Mouse (Mus musculus) heart, embryonic 10.5 days (tissue): ENCODE measurements at regions not wholly inside any gene's neighbourhood (a gene's known extent, or its start where the extent isn't known, plus 50 kb on each side); places are given as distances from the start of the nearest gene placed in this dataset.
"Not testable (repeated sequence)": the region's sequence is repeated elsewhere in the genome, so short reads cannot be mapped to it uniquely, and the experiment has no call there.

ENCODE experiments used
- DNase-seq: peaks from one replicate; pipeline ENCODE4 v3.0.0-alpha.2; 2017; ENCODE audit warnings: low spot score
- H3K27ac ChIP-seq: fragments of 300-500 bp; sonication (generic); 2 replicates; pipeline ENCODE4 v1.5.1; 2016; ENCODE audit warnings: mild to moderate bottlenecking
- H3K27me3 ChIP-seq: fragments of 300-500 bp; sonication (generic); 2 replicates; pipeline ENCODE4 v1.6.1; 2016; ENCODE audit warnings: mild to moderate bottlenecking; ENCODE audit not compliant: poor library complexity, insufficient read depth, severe bottlenecking
- H3K36me3 ChIP-seq: fragments of 300-500 bp; sonication (generic); 2 replicates; pipeline ENCODE4 v1.6.1; 2016; ENCODE audit warnings: mild to moderate bottlenecking, moderate library complexity
- H3K4me1 ChIP-seq: fragments of 300-500 bp; sonication (generic); 2 replicates; pipeline ENCODE4 v1.6.1; 2016; ENCODE audit warnings: mild to moderate bottlenecking
- H3K4me3 ChIP-seq: fragments of 300-500 bp; sonication (generic); 2 replicates; pipeline ENCODE4 v1.5.1; 2016; ENCODE audit warnings: mild to moderate bottlenecking, moderate library complexity
- H3K9me3 ChIP-seq: fragments of 300-500 bp; sonication (generic); 2 replicates; pipeline ENCODE4 v1.6.1; 2016; ENCODE audit warnings: mild to moderate bottlenecking, moderate library complexity
- WGBS: fragments of 180-500 bp; shearing (Covaris S2); methylation state at CpG from one replicate; pipeline ENCODE4 v1.1.7; 2016; 5-methylcytosine and 5-hydroxymethylcytosine counted together

- Histone ChIP-seq H3K36me3 (no peaks in the 10 kb centered on the region), H3K4me1 (no peaks in the 10 kb centered on the region), H3K27me3 (no peaks in the 10 kb centered on the region), H3K9me3 (no peaks in the 10 kb centered on the region), H3K4me3 (no peak overlapping the region), H3K27ac (no peak overlapping the region)
- DNase-seq = no peak
- 75% methylated on average over 8 of the region's 8 CpGs for WGBS
Observed at GRCm38 (mm10) chr2:146710676-146711075, 145.0 kb upstream of the Kiz start.

- 50% methylated on average over 10 of the region's 10 CpGs for WGBS
Observed at GRCm38 (mm10) chr2:146721184-146721715, 134.4 kb upstream of the Kiz start.

GRCm38 (mm10) chr2:146722351-146723025 is 133.2 kb upstream of the Kiz start:
- no peaks in the 10 kb centered on the region for H3K36me3 ChIP-seq
- no peaks in the 10 kb centered on the region for H3K9me3 ChIP-seq
- H3K4me3 ChIP-seq = no peak overlapping the region
- no peaks in the 10 kb centered on the region for H3K27me3 ChIP-seq
- no peaks in the 10 kb centered on the region for H3K4me1 ChIP-seq
- no peak overlapping the region for H3K27ac ChIP-seq
- DNase-seq = no peak
- 55% methylated on average over 8 of the region's 8 CpGs for WGBS

More at GRCm38 (mm10) chr2:146721184-146721715, 134.4 kb upstream of the Kiz start:
- DNase-seq = no peak
- Histone ChIP-seq H3K4me3 (no peak overlapping the region), H3K27ac (no peak overlapping the region), H3K36me3 (no peaks in the 10 kb centered on the region), H3K27me3 (no peaks in the 10 kb centered on the region), H3K4me1 (no peaks in the 10 kb centered on the region), H3K9me3 (no peaks in the 10 kb centered on the region)

DNA sequence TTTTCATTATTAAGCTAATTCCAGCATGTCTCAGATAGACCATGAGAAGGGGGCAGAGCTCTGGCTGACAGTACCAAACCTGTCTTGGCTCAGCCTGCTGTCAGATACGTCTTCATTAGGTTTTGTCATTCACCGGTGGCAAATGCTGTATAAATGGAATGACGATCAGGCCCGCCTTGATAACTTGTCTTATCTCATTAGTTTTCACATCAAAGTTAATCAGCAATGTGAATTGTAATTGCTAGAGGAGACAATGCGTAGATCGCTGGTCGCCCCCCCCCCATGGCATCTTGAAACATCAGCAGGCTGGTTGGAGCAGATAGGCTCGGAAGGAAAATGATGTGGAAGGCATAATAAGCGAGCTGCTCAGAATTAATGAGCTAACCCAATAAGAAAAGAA is 132.5 kb upstream of the Kiz start:
- no peak overlapping the region for H3K4me3 ChIP-seq
- DNase-seq = no peak
- no peaks in the 10 kb centered on the region for H3K36me3 ChIP-seq
- no peaks in the 10 kb centered on the region for H3K4me1 ChIP-seq
- no peak overlapping the region for H3K27ac ChIP-seq
- H3K9me3 ChIP-seq = no peaks in the 10 kb centered on the region
- no peaks in the 10 kb centered on the region for H3K27me3 ChIP-seq
- 63% methylated on average over 9 of the region's 9 CpGs for WGBS

GRCm38 (mm10) chr2:146723671-146724070 is 132.0 kb upstream of the Kiz start:
- WGBS = 74% methylated on average over 4 of the region's 4 CpGs
- Histone ChIP-seq H3K4me1 (no peaks in the 10 kb centered on the region), H3K4me3 (no peak overlapping the region), H3K27ac (no peak overlapping the region), H3K9me3 (no peaks in the 10 kb centered on the region), H3K36me3 (no peaks in the 10 kb centered on the region), H3K27me3 (no peaks in the 10 kb centered on the region)
- DNase-seq = no peak

DNA sequence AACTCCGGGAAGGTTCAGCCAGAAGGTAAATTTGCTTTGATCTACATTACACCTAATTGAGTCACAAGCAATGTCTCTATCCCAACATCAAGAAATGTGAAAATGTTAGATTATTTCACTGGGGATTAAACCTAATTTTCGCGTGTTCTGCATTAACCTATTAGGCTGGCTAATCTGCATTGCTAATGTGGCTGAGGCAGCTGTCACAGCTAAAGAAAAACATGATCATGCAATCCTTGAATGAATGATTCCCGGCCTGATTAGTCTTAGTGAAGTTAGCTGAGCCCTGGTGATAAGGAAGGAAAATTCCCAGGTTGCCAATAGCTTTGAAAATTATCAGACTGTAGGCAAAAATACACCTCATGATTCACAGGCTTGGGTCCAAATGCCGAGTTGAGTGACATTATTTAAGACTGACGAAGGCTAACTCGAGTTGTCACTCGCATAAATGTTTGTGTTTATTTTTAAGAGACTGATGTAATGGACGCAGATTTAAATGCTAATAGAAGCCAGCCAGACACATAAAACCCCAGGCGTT is 131.5 kb upstream of the Kiz start:
- Histone ChIP-seq H3K27ac (no peak overlapping the region), H3K4me3 (no peak overlapping the region), H3K4me1 (no peaks in the 10 kb centered on the region), H3K9me3 (no peaks in the 10 kb centered on the region), H3K36me3 (no peaks in the 10 kb centered on the region), H3K27me3 (no peaks in the 10 kb centered on the region)
- no peak for DNase-seq
- 59% methylated on average over 10 of the region's 10 CpGs for WGBS

GRCm38 (mm10) chr2:146724924-146725555 is 130.6 kb upstream of the Kiz start:
- Histone ChIP-seq H3K36me3 (no peaks in the 10 kb centered on the region), H3K4me1 (no peaks in the 10 kb centered on the region), H3K27ac (no peak overlapping the region), H3K27me3 (no peaks in the 10 kb centered on the region), H3K9me3 (no peaks in the 10 kb centered on the region), H3K4me3 (no peak overlapping the region)
- DNase-seq = no peak
- 30% methylated on average over 9 of the region's 9 CpGs for WGBS

DNA sequence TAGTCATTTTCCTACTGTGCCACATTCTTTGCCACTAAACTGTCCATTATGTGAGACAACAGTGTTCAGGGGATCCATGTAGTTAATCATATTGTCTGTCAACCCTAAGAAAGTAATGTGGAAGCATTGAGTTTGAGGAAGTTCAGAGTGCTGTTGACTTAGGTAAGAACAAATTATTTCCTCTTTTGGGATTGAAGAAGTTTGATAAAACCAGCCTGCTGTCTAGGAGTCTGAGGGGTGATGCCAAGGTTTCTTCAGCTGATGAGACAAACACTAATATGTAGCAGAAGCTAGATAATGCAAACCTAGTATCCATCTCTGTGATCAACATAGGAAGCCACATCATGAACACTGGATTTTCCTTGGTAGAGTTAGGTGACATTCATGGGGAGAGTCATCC is 127.0 kb upstream of the Kiz start:
- Histone ChIP-seq H3K27me3 (no peaks in the 10 kb centered on the region), H3K4me1 (no peaks in the 10 kb centered on the region), H3K9me3 (no peaks in the 10 kb centered on the region), H3K4me3 (no peak overlapping the region), H3K36me3 (no peaks in the 10 kb centered on the region), H3K27ac (no peak overlapping the region)
- DNase-seq = no peak

DNA sequence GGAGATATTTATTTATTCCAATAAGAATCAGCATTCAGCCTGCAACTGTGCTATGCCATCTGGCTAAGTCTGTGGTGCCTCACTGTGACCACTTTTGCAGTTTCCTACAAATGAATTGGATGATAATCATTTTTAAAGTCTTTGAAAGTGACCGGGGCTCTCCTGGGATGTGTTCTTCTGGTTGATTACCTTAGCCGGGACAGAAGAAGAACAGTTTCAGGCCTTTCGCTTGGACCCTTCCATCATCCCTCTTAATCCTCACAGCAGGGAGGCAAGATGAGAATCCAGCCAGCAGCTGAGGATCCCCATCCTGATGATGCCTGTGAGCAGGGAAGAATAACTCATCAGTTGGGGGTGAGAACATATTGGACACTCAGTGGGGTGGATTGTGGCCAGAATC is 124.6 kb upstream of the Kiz start:
- WGBS = 74% methylated on average over 3 of the region's 3 CpGs
- DNase-seq = no peak
- Histone ChIP-seq H3K27ac (no peak overlapping the region), H3K4me1 (no peaks in the 10 kb centered on the region), H3K27me3 (no peaks in the 10 kb centered on the region), H3K4me3 (no peak overlapping the region), H3K9me3 (no peaks in the 10 kb centered on the region), H3K36me3 (no peaks in the 10 kb centered on the region)

DNA sequence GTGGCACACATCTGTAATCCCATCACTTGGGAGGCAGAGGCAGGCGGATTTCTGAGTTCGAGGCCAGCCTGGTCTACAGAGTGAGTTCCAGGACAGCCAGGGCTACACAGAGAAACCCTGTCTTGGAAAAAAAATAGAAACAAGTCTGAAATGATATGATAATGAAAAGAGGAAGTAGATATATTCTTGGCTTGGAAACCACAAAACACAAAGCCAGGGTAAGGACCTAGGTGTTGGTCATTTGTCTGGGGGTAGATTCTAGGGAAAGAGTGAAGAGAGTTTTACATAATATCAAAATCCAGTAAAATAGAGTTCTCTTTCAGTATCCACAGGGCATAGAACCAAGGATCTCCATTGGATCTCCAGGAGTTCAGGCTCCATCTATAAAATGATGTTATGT is 122.8 kb upstream of the Kiz start:
- not testable (repeated sequence) for H3K9me3 ChIP-seq, H3K27me3 ChIP-seq, H3K4me1 ChIP-seq, H3K27ac ChIP-seq, DNase-seq, H3K4me3 ChIP-seq, H3K36me3 ChIP-seq
- 88% methylated on average over 2 of the region's 2 CpGs for whole genome bisulfite sequencing

GRCm38 (mm10) chr2:146744396-146744795 is 111.3 kb upstream of the Kiz start:
- Histone ChIP-seq H3K9me3 (no peaks in the 10 kb centered on the region), H3K27ac (no peak overlapping the region), H3K27me3 (no peaks in the 10 kb centered on the region), H3K4me3 (no peak overlapping the region), H3K36me3 (no peaks in the 10 kb centered on the region), H3K4me1 (0 out of 2 replicates have a peak, but pooled peaks cover 4% of the 10 kb centered on the region)
- WGBS = 89% methylated on average over 2 of the region's 2 CpGs
- no peak for DNase-seq

DNA sequence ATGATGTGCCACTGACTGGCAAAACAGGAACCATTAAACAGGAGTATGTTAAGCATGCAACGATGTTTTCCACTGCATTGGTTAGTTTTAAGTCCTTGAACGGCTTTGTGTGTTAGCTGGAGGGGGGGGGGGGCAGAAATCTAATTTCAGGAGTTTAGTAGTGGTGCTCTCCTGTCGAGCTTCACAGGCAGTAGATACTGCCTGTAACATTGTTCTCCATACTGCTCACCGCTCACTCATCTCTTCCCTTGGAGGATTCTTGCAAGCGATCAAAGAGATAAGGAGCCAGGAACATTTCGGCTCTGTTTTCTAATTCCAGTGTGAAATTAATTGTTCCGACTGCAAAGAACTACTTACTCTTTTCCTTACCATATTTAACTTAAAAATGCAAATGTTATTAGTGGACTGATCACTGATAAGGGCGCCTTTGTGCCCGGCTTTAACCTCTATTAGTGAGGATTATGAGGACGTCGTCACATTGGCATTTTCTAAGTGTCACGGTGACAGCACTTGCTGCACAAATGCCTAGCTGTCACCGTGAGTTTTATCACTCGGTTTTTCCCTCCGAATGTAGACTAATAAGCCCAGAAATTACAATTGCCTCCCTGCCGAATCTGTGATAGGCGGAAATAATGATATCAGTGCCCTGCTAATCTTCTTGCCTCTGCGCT is 110.5 kb upstream of the Kiz start:
- Histone ChIP-seq H3K4me3 (peak overlapping the region; percentile 7; the same call in 1 of the 2 replicates), H3K9me3 (no peaks in the 10 kb centered on the region), H3K36me3 (no peaks in the 10 kb centered on the region), H3K4me1 (0 out of 2 replicates have a peak, but pooled peaks cover 4% of the 10 kb centered on the region), H3K27ac (no peak overlapping the region), H3K27me3 (no peaks in the 10 kb centered on the region)
- WGBS = 62% methylated on average over 18 of the region's 18 CpGs
- DNase-seq = no peak

DNA sequence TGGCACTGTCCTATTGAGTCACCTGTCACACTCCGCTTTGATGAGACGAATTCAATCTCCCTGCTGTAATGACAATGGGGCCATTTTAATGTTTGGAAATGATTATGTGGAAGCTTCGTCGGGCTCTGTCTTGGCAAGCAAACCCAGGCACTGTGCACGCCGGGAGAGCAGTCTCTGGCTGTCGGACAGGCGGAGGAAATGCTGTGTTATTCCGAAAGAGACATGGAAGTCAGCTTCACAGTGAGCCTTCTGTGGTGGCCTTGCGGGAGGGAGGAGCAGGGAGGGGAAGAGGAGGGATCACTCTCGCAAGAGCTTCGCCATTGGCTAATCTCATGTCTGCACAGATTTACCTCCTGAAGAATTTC is 110.0 kb upstream of the Kiz start:
- 0 out of 2 replicates have a peak, but pooled peaks cover 4% of the 10 kb centered on the region for H3K4me1 ChIP-seq

More for the DNA sequence above, 110.0 kb upstream of the Kiz start:
- WGBS = 64% methylated on average over 12 of the region's 12 CpGs
- DNase-seq = no peak
- Histone ChIP-seq H3K27ac (no peak overlapping the region), H3K27me3 (no peaks in the 10 kb centered on the region), H3K9me3 (no peaks in the 10 kb centered on the region), H3K36me3 (no peaks in the 10 kb centered on the region), H3K4me3 (peak overlapping the region; percentile 7; the same call in 1 of the 2 replicates)
